Mouse (Mus musculus): ENCODE measurements at regions not wholly inside any gene's neighbourhood (a gene's known extent, or its start where the extent isn't known, plus 50 kb on each side); places are given as distances from the start of the nearest gene placed in this dataset.

GRCm38 (mm10) chr13:113518144-113518543, 100.2 kb downstream of the Snx18 start:
- DNase-seq (ENCODE audit: low read depth, low spot score): no peak
- H3K79me2 ChIP-seq (ENCODE audit: control insufficient read depth, insufficient read depth, low read length, poor library complexity): no peaks in the 10 kb centered on the region
- no peaks in the 10 kb centered on the region for H3K36me3 ChIP-seq (ENCODE audit: control insufficient read depth in 1 of 2, insufficient read depth in 2 of 2, low read length in 2 of 2)
- no peak overlapping the region for H3K27ac ChIP-seq (ENCODE audit: control insufficient read depth, low read depth, low read length)
- H3K4me3 ChIP-seq (ENCODE audit: control insufficient read depth in 1 of 2, insufficient read depth in 1 of 2, low read depth in 2 of 2, low read length in 2 of 2): no peak overlapping the region
- no peaks in the 10 kb centered on the region for H3K4me1 ChIP-seq (ENCODE audit: control insufficient read depth in 1 of 2, insufficient read depth in 2 of 2, low read length in 2 of 2)
- H3K9me3 ChIP-seq (replicated peaks; ENCODE audit: insufficient read depth, low read length): no peaks in the 10 kb centered on the region
- no peak for TF ChIP-seq CHD1 (IDR thresholded peaks at IDR 0.05; ENCODE audit: low read depth, low read length)
- no peak for TF ChIP-seq NELFE (IDR thresholded peaks at IDR 0.05; ENCODE audit: low read depth, low read length)
- no peak for TF ChIP-seq SIN3A (IDR thresholded peaks at IDR 0.05; ENCODE audit: low read length)
- TF ChIP-seq MEF2A (IDR thresholded peaks at IDR 0.05; ENCODE audit: extremely low read depth, insufficient replicate concordance, low read depth, low read length, poor library complexity, severe bottlenecking): no peak
- no peak for TF ChIP-seq MAZ (IDR thresholded peaks at IDR 0.05; ENCODE audit: low read depth, low read length)
- TF ChIP-seq CTCF (IDR thresholded peaks at IDR 0.05 in 2 of 3, conservative IDR thresholded peaks at IDR 0.05 in 1 of 3; ENCODE audit: control insufficient read depth in 1 of 3, insufficient read depth in 1 of 3, low read depth in 2 of 3, low read length in 3 of 3, poor library complexity in 1 of 3, severe bottlenecking in 1 of 3): no peak
- TF ChIP-seq NRF1 (IDR thresholded peaks at IDR 0.05; ENCODE audit: insufficient read depth, low read depth, low read length, poor library complexity, severe bottlenecking): no peak
- no peak for TF ChIP-seq HCFC1 (IDR thresholded peaks at IDR 0.05; ENCODE audit: low read depth, low read length)
- TF ChIP-seq MAX (IDR thresholded peaks at IDR 0.05; ENCODE audit: low read length): no peak
- TF ChIP-seq TBP (IDR thresholded peaks at IDR 0.05; ENCODE audit: low read depth, low read length): no peak
- no peak for TF ChIP-seq POLR2A (IDR thresholded peaks at IDR 0.05; ENCODE audit: control insufficient read depth in 1 of 2, insufficient read depth in 1 of 2, low read depth in 1 of 2, low read length in 2 of 2, poor library complexity in 1 of 2)
- TF ChIP-seq ELF1 (IDR thresholded peaks at IDR 0.05; ENCODE audit: low read depth, low read length): no peak
- H3K9ac ChIP-seq (ENCODE audit: control insufficient read depth, low read depth, low read length, poor library complexity, severe bottlenecking): no peak overlapping the region
- no peaks in the 10 kb centered on the region for H3K27me3 ChIP-seq (ENCODE audit: control insufficient read depth in 1 of 2, insufficient read depth in 2 of 2, low read length in 2 of 2)

- DNase-seq (ENCODE audit: low read depth, low spot score): no peak
- H3K79me2 ChIP-seq (ENCODE audit: control insufficient read depth, insufficient read depth, low read length, poor library complexity): no peaks in the 10 kb centered on the region
- TF ChIP-seq E2F4 (IDR thresholded peaks at IDR 0.05; ENCODE audit: borderline replicate concordance, low read depth, low read length) (no peak), POLR2AphosphoS2 (IDR thresholded peaks at IDR 0.05; ENCODE audit: low read length) (no peak), EP300 (IDR thresholded peaks at IDR 0.05; ENCODE audit: low read depth in 1 of 2, low read length in 2 of 2) (no peak), POLR2AphosphoS5 (IDR thresholded peaks at IDR 0.05; ENCODE audit: borderline replicate concordance, low read depth, low read length) (no peak)
- no peaks in the 10 kb centered on the region for H3K27me3 ChIP-seq (ENCODE audit: control insufficient read depth in 1 of 2, insufficient read depth in 2 of 2, low read length in 2 of 2)
- H3K9me3 ChIP-seq (replicated peaks; ENCODE audit: insufficient read depth, low read length): no peaks in the 10 kb centered on the region
- H3K4me1 ChIP-seq (ENCODE audit: control insufficient read depth in 1 of 2, insufficient read depth in 2 of 2, low read length in 2 of 2): no peaks in the 10 kb centered on the region
- H3K36me3 ChIP-seq (ENCODE audit: control insufficient read depth in 1 of 2, insufficient read depth in 2 of 2, low read length in 2 of 2): no peaks in the 10 kb centered on the region
- H3K9ac ChIP-seq (ENCODE audit: control insufficient read depth, low read depth, low read length, poor library complexity, severe bottlenecking): no peak overlapping the region
- H3K4me3 ChIP-seq (ENCODE audit: control insufficient read depth in 1 of 2, insufficient read depth in 1 of 2, low read depth in 2 of 2, low read length in 2 of 2): no peak overlapping the region
- no peak overlapping the region for H3K27ac ChIP-seq (ENCODE audit: control insufficient read depth, low read depth, low read length)
Measured at GRCm38 (mm10) chr13:113516102-113516501, 102.3 kb downstream of the Snx18 start.

- H3K27me3 ChIP-seq (ENCODE audit: control insufficient read depth in 1 of 2, insufficient read depth in 2 of 2, low read length in 2 of 2): no peaks in the 10 kb centered on the region
- TF ChIP-seq JUND (IDR thresholded peaks at IDR 0.05; ENCODE audit: low read depth, low read length) (no peak), CHD1 (IDR thresholded peaks at IDR 0.05; ENCODE audit: low read depth, low read length) (no peak), POLR2AphosphoS5 (IDR thresholded peaks at IDR 0.05; ENCODE audit: borderline replicate concordance, low read depth, low read length) (no peak), ZMIZ1 (IDR thresholded peaks at IDR 0.05; ENCODE audit: low read depth, low read length) (no peak), ETS1 (IDR thresholded peaks at IDR 0.05; ENCODE audit: low read depth, low read length) (no peak), MXI1 (IDR thresholded peaks at IDR 0.05; ENCODE audit: low read depth, low read length) (no peak), GATA1 (IDR thresholded peaks at IDR 0.05; ENCODE audit: low read depth, low read length) (no peak), HCFC1 (IDR thresholded peaks at IDR 0.05; ENCODE audit: low read depth, low read length) (no peak), NRF1 (IDR thresholded peaks at IDR 0.05; ENCODE audit: insufficient read depth, low read depth, low read length, poor library complexity, severe bottlenecking) (no peak), POLR2A (IDR thresholded peaks at IDR 0.05; ENCODE audit: control insufficient read depth in 1 of 2, insufficient read depth in 1 of 2, low read depth in 1 of 2, low read length in 2 of 2, poor library complexity in 1 of 2) (no peak), NELFE (IDR thresholded peaks at IDR 0.05; ENCODE audit: low read depth, low read length) (no peak)
- no peaks in the 10 kb centered on the region for H3K4me1 ChIP-seq (ENCODE audit: control insufficient read depth in 1 of 2, insufficient read depth in 2 of 2, low read length in 2 of 2)
- no peak overlapping the region for H3K27ac ChIP-seq (ENCODE audit: control insufficient read depth, low read depth, low read length)
- no peak overlapping the region for H3K9ac ChIP-seq (ENCODE audit: control insufficient read depth, low read depth, low read length, poor library complexity, severe bottlenecking)
- no peaks in the 10 kb centered on the region for H3K36me3 ChIP-seq (ENCODE audit: control insufficient read depth in 1 of 2, insufficient read depth in 2 of 2, low read length in 2 of 2)
- DNase-seq (ENCODE audit: low read depth, low spot score): no peak
- no peak overlapping the region for H3K4me3 ChIP-seq (ENCODE audit: control insufficient read depth in 1 of 2, insufficient read depth in 1 of 2, low read depth in 2 of 2, low read length in 2 of 2)
- H3K9me3 ChIP-seq (replicated peaks; ENCODE audit: insufficient read depth, low read length): no peaks in the 10 kb centered on the region
- H3K79me2 ChIP-seq (ENCODE audit: control insufficient read depth, insufficient read depth, low read length, poor library complexity): no peaks in the 10 kb centered on the region
Measured at GRCm38 (mm10) chr13:113515162-113515600, 103.2 kb downstream of the Snx18 start.
